Mouse (Mus musculus) stomach, embryonic 15.5 days (tissue): ENCODE results near the gene Adgrf5. TPM values are rescaled to one million over a fixed set of nuclear protein-coding genes. Genes with fewer than 3 reads are reported as not detected.

Source experiments
- ATAC-seq: fragments of 200-750 bp; cut with Nextera tagmentation; 2 replicates; pipeline ENCODE4 v1.8.0; 2017; ENCODE audit warnings: low read depth, moderate number of reproducible peaks, moderate TSS enrichment; ENCODE audit not compliant: insufficient read depth, low FRiP score
- H3K27ac ChIP-seq: fragments of 300-500 bp; sonication (generic); 2 replicates; pipeline ENCODE4 v1.5.1; 2015; ENCODE audit warnings: mild to moderate bottlenecking, inconsistent platforms
- H3K27me3 ChIP-seq: fragments of 300-500 bp; sonication (generic); replicated peaks from 2 replicates; pipeline ENCODE4 v1.6.1; 2015; ENCODE audit warnings: inconsistent platforms
- H3K36me3 ChIP-seq: fragments of 300-500 bp; sonication (generic); 2 replicates; pipeline ENCODE4 v1.6.1; 2015; ENCODE audit warnings: inconsistent platforms
- H3K4me1 ChIP-seq: fragments of 300-500 bp; sonication (generic); 2 replicates; pipeline ENCODE4 v1.6.1; 2015; ENCODE audit warnings: inconsistent platforms
- H3K4me2 ChIP-seq: fragments of 300-500 bp; sonication (generic); 2 replicates; pipeline ENCODE4 v1.6.1; 2015; ENCODE audit warnings: mild to moderate bottlenecking, inconsistent platforms
- H3K4me3 ChIP-seq: fragments of 300-500 bp; sonication (generic); replicated peaks from 2 replicates; pipeline ENCODE4 v1.5.1; 2015; ENCODE audit warnings: inconsistent platforms
- H3K9ac ChIP-seq: fragments of 300-500 bp; sonication (generic); 2 replicates; pipeline ENCODE4 v1.6.1; 2015; ENCODE audit warnings: inconsistent platforms
- H3K9me3 ChIP-seq: fragments of 300-500 bp; sonication (generic); 2 replicates; pipeline ENCODE4 v1.6.1; 2016; ENCODE audit warnings: inconsistent platforms
- WGBS: fragments of 180-500 bp; shearing (Covaris S2); methylation state at CpG from one replicate; pipeline ENCODE4 v1.1.7; 2015; 5-methylcytosine and 5-hydroxymethylcytosine counted together
- polyA plus RNA-seq: library from polyadenylated mRNA; unstranded; fragments of >200 nt; fragmentation: Nextera tagmentation; extraction: Ambion mirVana; gene quantifications from 2 replicates; pipeline ENCODE4 v1.2.1, GENCODE M21; 2015

Gene Adgrf5
- polyA plus RNA-seq, 1 experiment from 2014 or later = 10.1 TPM

- 53% methylated on average over 7 of the region's 7 CpGs for WGBS
- no peak overlapping the region for H3K4me3 ChIP-seq
- H3K27me3 ChIP-seq = no peaks in the 10 kb centered on the region
- no peaks in the 10 kb centered on the region for H3K4me1 ChIP-seq
- no peak overlapping the region for H3K27ac ChIP-seq
- H3K9me3 ChIP-seq = no peaks in the 10 kb centered on the region
- no peak for ATAC-seq
- H3K9ac ChIP-seq = no peak overlapping the region
- H3K4me2 ChIP-seq = no peak overlapping the region
- no peaks in the 10 kb centered on the region for H3K36me3 ChIP-seq
Observed at GRCm38 (mm10) chr17:43413182-43413581, 52.9 kb downstream of the Adgrf5 start.

GRCm38 (mm10) chr17:43419204-43419603 lies 59.0 kb downstream of the Adgrf5 start:
- no peak for ATAC-seq
- no peak overlapping the region for H3K4me2 ChIP-seq
- WGBS = 75% methylated on average over 5 of the region's 5 CpGs

GRCm38 (mm10) chr17:43420381-43420780 lies 60.1 kb downstream of the Adgrf5 start:
- H3K9me3 ChIP-seq = no peaks in the 10 kb centered on the region
- H3K36me3 ChIP-seq = no peaks in the 10 kb centered on the region
- H3K27me3 ChIP-seq = no peaks in the 10 kb centered on the region
- H3K9ac ChIP-seq = no peak overlapping the region
- no peak overlapping the region for H3K4me3 ChIP-seq
- ATAC-seq = no peak
- no peak overlapping the region for H3K27ac ChIP-seq
- no peak overlapping the region for H3K4me2 ChIP-seq
- no peaks in the 10 kb centered on the region for H3K4me1 ChIP-seq
- 64% methylated on average over 3 of the region's 3 CpGs for WGBS

More at GRCm38 (mm10) chr17:43419204-43419603, 59.0 kb downstream of the Adgrf5 start:
- no peak overlapping the region for H3K9ac ChIP-seq
- H3K9me3 ChIP-seq = no peaks in the 10 kb centered on the region
- H3K4me1 ChIP-seq = no peaks in the 10 kb centered on the region
- H3K4me3 ChIP-seq = no peak overlapping the region
- H3K36me3 ChIP-seq = no peaks in the 10 kb centered on the region
- H3K27ac ChIP-seq = no peak overlapping the region
- no peaks in the 10 kb centered on the region for H3K27me3 ChIP-seq

DNA sequence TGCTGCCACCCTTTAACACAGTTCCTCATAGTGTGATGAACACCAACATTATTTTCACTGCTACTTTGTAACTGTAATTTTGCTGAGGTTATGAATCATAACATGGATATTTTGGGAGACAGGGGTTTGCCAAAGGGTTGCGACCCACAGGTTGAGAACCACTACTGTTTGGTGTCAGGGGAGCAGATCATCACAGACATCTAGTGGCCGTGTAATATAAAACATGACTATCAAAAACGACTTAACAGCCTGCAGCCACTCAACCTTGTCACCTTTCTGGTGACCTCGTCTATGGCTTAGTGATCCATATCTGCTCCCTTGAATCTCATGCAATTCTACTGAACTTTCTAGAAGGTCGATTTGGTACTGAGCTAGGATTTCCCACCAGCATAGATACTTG lies 63.7 kb downstream of the Adgrf5 start:
- Histone ChIP-seq H3K4me1 (no peaks in the 10 kb centered on the region), H3K27ac (no peak overlapping the region), H3K4me2 (no peak overlapping the region), H3K36me3 (no peaks in the 10 kb centered on the region), H3K27me3 (no peaks in the 10 kb centered on the region), H3K9ac (no peak overlapping the region), H3K4me3 (no peak overlapping the region), H3K9me3 (no peaks in the 10 kb centered on the region)
- ATAC-seq = no peak
- WGBS = 64% methylated on average over 5 of the region's 5 CpGs

GRCm38 (mm10) chr17:43431692-43432091 lies 71.4 kb downstream of the Adgrf5 start:
- H3K4me1 ChIP-seq = no peaks in the 10 kb centered on the region
- WGBS = 40% methylated on average over 5 of the region's 5 CpGs
- H3K4me2 ChIP-seq = no peak overlapping the region
- H3K36me3 ChIP-seq = no peaks in the 10 kb centered on the region
- no peak overlapping the region for H3K4me3 ChIP-seq
- H3K9ac ChIP-seq = no peak overlapping the region
- H3K9me3 ChIP-seq = no peaks in the 10 kb centered on the region
- no peak for ATAC-seq
- no peak overlapping the region for H3K27ac ChIP-seq
- no peaks in the 10 kb centered on the region for H3K27me3 ChIP-seq

DNA sequence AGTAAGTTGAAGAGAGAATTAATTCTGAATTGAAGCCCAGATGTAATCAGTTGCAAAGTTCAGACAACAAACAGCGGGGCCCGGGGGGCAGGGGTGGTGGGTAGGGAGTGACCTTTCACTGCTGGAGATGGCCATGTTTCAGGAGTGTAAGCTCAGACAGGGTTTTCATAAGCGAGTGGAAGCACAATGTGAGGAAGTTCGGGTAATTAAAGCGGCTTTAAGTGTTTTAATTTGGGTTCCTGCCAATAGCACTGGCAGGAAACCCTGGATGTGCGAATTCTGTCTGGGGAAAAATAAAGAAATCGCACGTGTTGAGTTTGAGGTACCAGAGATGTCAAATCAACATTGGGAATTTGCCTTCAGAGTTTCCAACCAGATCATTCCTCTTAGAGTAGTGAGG lies 74.2 kb downstream of the Adgrf5 start:
- WGBS = 79% methylated on average over 8 of the region's 8 CpGs
- H3K9me3 ChIP-seq = no peaks in the 10 kb centered on the region
- H3K4me3 ChIP-seq = no peak overlapping the region
- no peak overlapping the region for H3K27ac ChIP-seq
- no peaks in the 10 kb centered on the region for H3K36me3 ChIP-seq
- H3K4me2 ChIP-seq = no peak overlapping the region
- H3K27me3 ChIP-seq = no peaks in the 10 kb centered on the region
- no peak for ATAC-seq
- no peaks in the 10 kb centered on the region for H3K4me1 ChIP-seq
- H3K9ac ChIP-seq = no peak overlapping the region

DNA sequence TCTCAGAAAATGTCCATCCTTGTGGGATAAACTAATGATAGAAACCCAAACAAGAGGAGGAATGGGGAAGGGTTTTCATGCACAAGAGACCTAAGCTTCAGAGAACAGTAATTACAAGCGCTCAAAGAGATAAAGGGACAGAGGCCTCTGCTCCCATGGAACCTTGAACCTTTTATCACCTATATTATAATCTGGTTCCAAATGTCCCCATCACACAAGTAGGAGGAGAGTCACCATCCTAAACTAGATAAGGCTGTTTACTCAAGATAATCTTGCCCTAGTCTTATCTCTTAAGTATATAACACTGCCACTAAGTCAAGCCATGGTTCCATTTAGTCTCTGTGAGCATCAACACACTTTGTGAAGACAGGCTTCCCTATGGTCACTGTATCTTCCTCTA lies 91.0 kb downstream of the Adgrf5 start:
- Histone ChIP-seq H3K9me3 (no peaks in the 10 kb centered on the region), H3K9ac (no peak overlapping the region), H3K36me3 (no peaks in the 10 kb centered on the region), H3K4me1 (no peaks in the 10 kb centered on the region), H3K27ac (no peak overlapping the region), H3K27me3 (no peaks in the 10 kb centered on the region), H3K4me2 (no peak overlapping the region), H3K4me3 (no peak overlapping the region)
- 66% methylated on average over 1 of the region's 1 CpGs for WGBS
- no peak for ATAC-seq

GRCm38 (mm10) chr17:43458598-43458997 lies 98.3 kb downstream of the Adgrf5 start:
- no peak overlapping the region for H3K9ac ChIP-seq
- no peak overlapping the region for H3K27ac ChIP-seq
- ATAC-seq = no peak
- 14% methylated on average over 9 of the region's 9 CpGs for WGBS
- no peak overlapping the region for H3K4me2 ChIP-seq
- no peaks in the 10 kb centered on the region for H3K27me3 ChIP-seq
- no peaks in the 10 kb centered on the region for H3K4me1 ChIP-seq
- no peaks in the 10 kb centered on the region for H3K36me3 ChIP-seq
- no peak overlapping the region for H3K4me3 ChIP-seq
- H3K9me3 ChIP-seq = no peaks in the 10 kb centered on the region

GRCm38 (mm10) chr17:43459737-43460230 lies 99.5 kb downstream of the Adgrf5 start:
- Histone ChIP-seq H3K4me3 (no peak overlapping the region), H3K9me3 (no peaks in the 10 kb centered on the region), H3K9ac (no peak overlapping the region), H3K4me1 (no peaks in the 10 kb centered on the region), H3K36me3 (no peaks in the 10 kb centered on the region), H3K27ac (no peak overlapping the region), H3K4me2 (no peak overlapping the region), H3K27me3 (no peaks in the 10 kb centered on the region)
- ATAC-seq = no peak
- WGBS = 69% methylated on average over 12 of the region's 12 CpGs

- Histone ChIP-seq H3K4me1 (no peaks in the 10 kb centered on the region), H3K27me3 (no peaks in the 10 kb centered on the region), H3K9me3 (no peaks in the 10 kb centered on the region), H3K27ac (no peak overlapping the region), H3K4me2 (peak overlapping the region; percentile 27), H3K4me3 (no peak overlapping the region), H3K9ac (no peak overlapping the region), H3K36me3 (no peaks in the 10 kb centered on the region)
- ATAC-seq = peak; percentile 79; the same call in 1 of the 2 replicates
- 35% methylated on average over 19 of the region's 19 CpGs for WGBS
Observed at GRCm38 (mm10) chr17:43460245-43461181, 100.3 kb downstream of the Adgrf5 start.

DNA sequence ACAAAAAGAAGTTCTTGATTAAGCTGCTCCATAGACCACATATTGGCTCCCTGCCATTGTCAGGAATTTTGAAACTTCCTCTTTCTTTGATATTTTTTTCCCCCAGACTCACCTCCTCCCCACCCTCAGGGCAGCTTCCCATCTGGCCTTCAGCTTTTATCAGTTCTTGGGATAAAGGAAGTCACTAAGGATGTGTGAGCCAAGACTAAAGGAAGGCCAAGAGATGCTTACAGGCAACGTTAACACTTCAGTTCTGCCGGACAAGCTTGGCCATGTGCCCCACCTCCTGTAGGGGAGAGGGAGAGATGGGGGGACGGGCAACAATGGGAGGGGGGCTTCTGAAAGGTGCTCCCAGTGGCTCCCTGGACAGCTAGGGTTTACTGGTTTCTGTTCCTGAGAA lies 109.8 kb downstream of the Adgrf5 start:
- H3K27ac ChIP-seq = no peak overlapping the region
- WGBS = 28% methylated on average over 3 of the region's 3 CpGs

DNA sequence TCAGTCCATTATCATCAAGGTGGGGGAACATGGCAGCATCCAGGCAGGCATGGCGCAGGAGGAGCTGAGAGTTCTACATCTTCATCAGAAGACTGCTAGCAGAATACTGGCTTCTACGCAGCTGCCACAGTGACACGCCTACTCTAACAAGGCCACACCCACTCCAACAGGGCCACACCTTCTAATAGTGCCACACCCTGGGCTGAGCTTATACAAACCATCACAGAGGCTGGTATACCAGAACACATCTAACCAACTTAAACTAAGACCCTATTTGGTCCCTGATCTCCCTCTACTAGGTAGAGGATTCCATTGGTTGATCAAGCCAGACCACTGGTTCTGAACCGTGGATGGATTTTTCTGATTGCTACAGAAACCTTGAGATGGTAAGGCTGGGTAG lies 112.3 kb downstream of the Adgrf5 start:
- ATAC-seq = no peak

More for the DNA sequence above, 109.8 kb downstream of the Adgrf5 start:
- Histone ChIP-seq H3K27me3 (no peaks in the 10 kb centered on the region), H3K36me3 (no peaks in the 10 kb centered on the region), H3K9ac (no peak overlapping the region), H3K4me2 (no peak overlapping the region), H3K4me1 (no peaks in the 10 kb centered on the region), H3K9me3 (no peaks in the 10 kb centered on the region), H3K4me3 (no peak overlapping the region)
- no peak for ATAC-seq

More for the DNA sequence above, 112.3 kb downstream of the Adgrf5 start:
- no peaks in the 10 kb centered on the region for H3K9me3 ChIP-seq
- H3K27ac ChIP-seq = no peak overlapping the region
- H3K4me1 ChIP-seq = no peaks in the 10 kb centered on the region
- H3K4me2 ChIP-seq = no peak overlapping the region
- no peak overlapping the region for H3K9ac ChIP-seq
- H3K36me3 ChIP-seq = no peaks in the 10 kb centered on the region
- H3K4me3 ChIP-seq = no peak overlapping the region
- WGBS = 80% methylated on average over 4 of the region's 4 CpGs
- no peaks in the 10 kb centered on the region for H3K27me3 ChIP-seq
